Mouse (Mus musculus) myocyte (in vitro differentiated cells): ENCODE data around the gene Gm20388. TPM values are rescaled to one million over a fixed set of nuclear protein-coding genes. Genes with fewer than 3 reads are reported as not detected.

Source experiments
- H3K27me3 ChIP-seq: one replicate; pipeline ENCODE4 v1.6.1; 2011; ENCODE audit not compliant: control insufficient read depth, insufficient read depth, insufficient read length
- H3K36me3 ChIP-seq: one replicate; pipeline ENCODE4 v1.6.1; 2011; ENCODE audit not compliant: control insufficient read depth, insufficient read depth
- H3K4me2 ChIP-seq: one replicate; pipeline ENCODE4 v1.6.1; 2011; ENCODE audit warnings: low read depth, control low read depth
- H3K4me3 ChIP-seq: one replicate; pipeline ENCODE4 v1.5.1; 2011; ENCODE audit warnings: mild to moderate bottlenecking, control low read depth, moderate library complexity
- H3K79me2 ChIP-seq: one replicate; pipeline ENCODE4 v1.6.1; 2011; ENCODE audit not compliant: control insufficient read depth, insufficient read depth
- H3ac ChIP-seq: one replicate; pipeline ENCODE4 v1.6.1; 2011; ENCODE audit not compliant: control insufficient read depth, insufficient read length
- CEBPB ChIP-seq: IDR thresholded peaks from 2 replicates; pipeline ENCODE4 v1.6.1; 2011; ENCODE audit warnings: mild to moderate bottlenecking, moderate library complexity; ENCODE audit not compliant: poor library complexity, insufficient read depth, severe bottlenecking
- E2F4 ChIP-seq: IDR thresholded peaks from one replicate; pipeline ENCODE4 v1.6.1; 2011; ENCODE audit warnings: mild to moderate bottlenecking, control low read depth, moderate library complexity; ENCODE audit not compliant: insufficient read depth
- MAX ChIP-seq: IDR thresholded peaks from one replicate; pipeline ENCODE4 v1.6.1; 2011; ENCODE audit warnings: low read depth, mild to moderate bottlenecking, control low read depth
- MYOD1 ChIP-seq, 3 experiments: IDR thresholded peaks; one replicate each; pipeline ENCODE4 v1.6.1; 2011; ENCODE audit warnings: control low read depth in 2 of 3, low read depth in 2 of 3, mild to moderate bottlenecking in 2 of 3, moderate library complexity in 1 of 3; ENCODE audit not compliant: insufficient read length in 2 of 3, control insufficient read depth in 1 of 3
- MYOG ChIP-seq, 3 experiments: IDR thresholded peaks; one replicate each; pipeline ENCODE4 v1.6.1; 2011; ENCODE audit warnings: control low read depth in 2 of 3, low read depth in 2 of 3, mild to moderate bottlenecking in 2 of 3; ENCODE audit not compliant: insufficient read length in 2 of 3, control insufficient read depth in 1 of 3, insufficient read depth in 1 of 3
- POLR2A ChIP-seq: IDR thresholded peaks from one replicate; pipeline ENCODE4 v1.6.1; 2011; ENCODE audit warnings: low read depth, mild to moderate bottlenecking, control low read depth, moderate library complexity; ENCODE audit not compliant: insufficient read length
- POLR2AphosphoS2 ChIP-seq: IDR thresholded peaks from one replicate; pipeline ENCODE4 v1.6.1; 2011; ENCODE audit warnings: low read depth, control low read depth; ENCODE audit not compliant: insufficient read length
- REST ChIP-seq: IDR thresholded peaks from one replicate; pipeline ENCODE4 v1.6.1; 2011; ENCODE audit warnings: mild to moderate bottlenecking, control low read depth, moderate library complexity; ENCODE audit not compliant: insufficient read depth, insufficient read length
- SRF ChIP-seq: IDR thresholded peaks from one replicate; pipeline ENCODE4 v1.6.1; 2011; ENCODE audit warnings: low read depth; ENCODE audit not compliant: control insufficient read depth, insufficient read length
- TCF12 ChIP-seq: IDR thresholded peaks from one replicate; pipeline ENCODE4 v1.6.1; 2011; ENCODE audit warnings: mild to moderate bottlenecking, control low read depth; ENCODE audit not compliant: poor library complexity, insufficient read depth, severe bottlenecking
- TCF3 ChIP-seq: IDR thresholded peaks from one replicate; pipeline ENCODE4 v1.6.1; 2011; ENCODE audit warnings: low read depth, control low read depth; ENCODE audit not compliant: insufficient read length
- USF1 ChIP-seq: IDR thresholded peaks from one replicate; pipeline ENCODE4 v1.6.1; 2011; ENCODE audit warnings: low read depth, mild to moderate bottlenecking, control low read depth, moderate library complexity
- polyA plus RNA-seq: library from polyadenylated mRNA; unstranded; fragments of >200 nt; fragmentation: generic; extraction: Trizol; gene quantifications from one replicate; pipeline ENCODE4 v1.2.1, GENCODE M21; 2012; ENCODE audit warnings: missing spikeins

The Gm20388 gene
- polyA plus RNA-seq, 1 experiment, result 15.3 TPM

DNA sequence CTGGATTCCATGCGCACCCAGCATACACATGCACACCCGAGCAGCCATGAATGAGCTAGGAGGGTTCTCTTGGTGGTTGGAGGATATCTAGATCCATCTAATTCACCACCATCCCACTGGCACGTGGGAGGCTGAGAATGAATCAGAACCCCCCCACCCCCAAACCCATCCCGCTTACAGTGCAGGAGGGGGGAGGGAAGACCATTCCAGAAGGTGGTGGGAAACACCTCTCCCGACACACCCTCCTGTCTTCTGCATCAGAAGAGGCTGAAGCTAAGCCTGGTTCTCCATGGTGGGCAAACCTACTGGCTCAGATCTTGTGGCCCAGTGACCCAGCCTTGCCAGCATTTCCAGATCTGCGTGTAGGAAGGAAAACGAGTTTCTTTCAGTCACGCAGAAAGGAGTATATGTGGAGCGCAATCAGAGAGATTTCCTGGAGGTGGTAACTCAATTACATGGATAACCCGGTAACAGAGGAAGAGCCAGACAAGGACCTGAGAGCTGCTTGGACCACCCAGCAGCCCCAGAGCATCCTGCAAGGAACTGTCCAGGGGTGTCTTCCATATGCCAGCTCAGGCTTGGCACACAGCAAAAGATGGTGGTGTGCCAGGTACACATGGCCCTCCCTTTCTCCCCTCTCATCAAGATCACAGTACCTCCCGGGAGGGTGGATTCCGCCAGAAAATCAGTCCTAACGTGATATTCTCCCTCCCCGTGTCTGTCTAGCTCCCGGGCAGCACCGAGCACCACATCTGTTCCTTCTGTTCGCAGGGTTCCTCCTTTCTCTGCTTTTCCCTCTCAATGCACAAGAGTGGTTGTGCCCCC, 2765.2 kb downstream of the Gm20388 start:
- no peaks in the 10 kb centered on the region for H3K79me2 ChIP-seq
- no peaks in the 10 kb centered on the region for H3K36me3 ChIP-seq
- no peak for TF ChIP-seq MAX
- TF ChIP-seq SRF, result no peak
- no peak for TF ChIP-seq TCF3
- no peak for TF ChIP-seq POLR2A
- TF ChIP-seq E2F4, result no peak
- no peak for TF ChIP-seq USF1
- TF ChIP-seq MYOG (IDR thresholded peaks at IDR 0.05; ENCODE audit: control insufficient read depth in 1 of 3, insufficient read depth in 1 of 3, insufficient read length in 2 of 3, low read depth in 2 of 3), result no peak
- no peak for TF ChIP-seq CEBPB
- TF ChIP-seq REST, result no peak
- TF ChIP-seq POLR2AphosphoS2, result no peak
- TF ChIP-seq MYOD1 (IDR thresholded peaks at IDR 0.05; ENCODE audit: control insufficient read depth in 1 of 3, insufficient read length in 2 of 3, low read depth in 2 of 3), result no peak
- no peak for TF ChIP-seq TCF12
- H3K27me3 ChIP-seq, result peaks cover 65% of the 10 kb centered on the region
- peak overlapping the region; percentile 72 for H3K4me2 ChIP-seq
- peak overlapping the region; percentile 27 for H3K4me3 ChIP-seq
- no peak overlapping the region for H3ac ChIP-seq

DNA sequence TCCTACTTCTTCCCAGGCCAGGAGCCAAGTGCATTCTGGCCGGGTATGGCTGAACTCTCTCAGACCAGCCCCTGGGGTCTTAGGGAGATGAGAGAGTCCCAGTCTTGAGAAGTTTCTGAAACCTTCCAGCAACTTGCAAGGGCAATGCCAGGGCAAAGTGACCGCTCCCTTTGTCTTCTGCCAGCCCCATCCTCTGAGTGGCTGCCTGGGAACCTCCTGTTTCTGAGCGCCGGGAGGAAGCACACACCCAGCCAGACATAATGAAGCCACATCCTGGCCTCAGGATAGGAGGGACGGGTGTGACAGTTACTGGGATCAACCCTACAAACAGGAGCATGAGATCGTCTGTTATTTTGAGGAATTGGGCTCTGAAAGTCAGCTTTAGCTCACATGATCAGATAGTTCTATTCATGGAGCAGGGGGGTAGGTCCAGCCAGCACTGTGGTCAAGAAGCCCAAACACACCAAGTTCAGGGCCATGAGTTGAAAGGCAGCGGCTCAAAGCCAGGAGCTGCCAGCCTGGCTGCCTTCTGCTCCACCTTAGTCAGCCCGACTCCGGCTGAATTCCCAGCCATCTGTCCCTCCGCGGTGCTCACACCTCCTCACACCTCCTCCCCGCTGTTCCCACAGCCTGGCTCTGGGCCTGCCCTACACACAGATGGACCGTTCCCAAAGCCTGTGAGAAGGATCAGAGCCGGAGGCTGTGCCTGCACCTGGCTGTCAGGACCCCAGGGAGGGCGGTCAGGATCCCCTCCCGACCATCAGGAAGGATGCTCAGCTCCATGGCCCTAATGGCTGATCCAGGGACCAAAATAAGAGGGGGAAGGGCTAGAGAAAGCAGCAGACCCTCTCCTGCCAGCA, 2766.2 kb downstream of the Gm20388 start:
- no peaks in the 10 kb centered on the region for H3K79me2 ChIP-seq
- peak overlapping the region; percentile 72 for H3K4me2 ChIP-seq
- no peaks in the 10 kb centered on the region for H3K36me3 ChIP-seq
- peak overlapping the region; percentile 27 for H3K4me3 ChIP-seq
- H3K27me3 ChIP-seq, result peaks cover 62% of the 10 kb centered on the region
- no peak for TF ChIP-seq TCF12
- TF ChIP-seq MAX, result no peak
- peak; percentile 23 for TF ChIP-seq POLR2AphosphoS2
- TF ChIP-seq MYOD1 (IDR thresholded peaks at IDR 0.05; ENCODE audit: control insufficient read depth in 1 of 3, insufficient read length in 2 of 3, low read depth in 2 of 3), result peak in 2 of 3 experiments; percentile 64 to 84
- TF ChIP-seq MYOG (IDR thresholded peaks at IDR 0.05; ENCODE audit: control insufficient read depth in 1 of 3, insufficient read depth in 1 of 3, insufficient read length in 2 of 3, low read depth in 2 of 3), result peak; percentile 63 to 89 (median 73)
- TF ChIP-seq CEBPB, result no peak
- TF ChIP-seq POLR2A, result peak; percentile 29
- TF ChIP-seq REST, result no peak
- TF ChIP-seq SRF, result no peak
- TF ChIP-seq USF1, result peak; percentile 17
- TF ChIP-seq TCF3, result no peak
- no peak overlapping the region for H3ac ChIP-seq

GRCm38 (mm10) chr8:122677481-122678021, 2766.9 kb downstream of the Gm20388 start:
- no peaks in the 10 kb centered on the region for H3K36me3 ChIP-seq
- H3K4me3 ChIP-seq, result peak overlapping the region; percentile 27
- TF ChIP-seq E2F4 (no peak), MYOD1 (IDR thresholded peaks at IDR 0.05; ENCODE audit: control insufficient read depth in 1 of 3, insufficient read length in 2 of 3, low read depth in 2 of 3) (no peak), TCF12 (no peak), CEBPB (no peak), TCF3 (no peak), MAX (no peak), REST (no peak), MYOG (IDR thresholded peaks at IDR 0.05; ENCODE audit: control insufficient read depth in 1 of 3, insufficient read depth in 1 of 3, insufficient read length in 2 of 3, low read depth in 2 of 3) (no peak), SRF (no peak), POLR2A (no peak), USF1 (no peak), POLR2AphosphoS2 (no peak)
- peak overlapping the region; percentile 22 for H3ac ChIP-seq
- peaks cover 62% of the 10 kb centered on the region for H3K27me3 ChIP-seq
- H3K4me2 ChIP-seq, result peak overlapping the region; percentile 72
- H3K79me2 ChIP-seq, result no peaks in the 10 kb centered on the region

GRCm38 (mm10) chr8:122678061-122678895, 2767.6 kb downstream of the Gm20388 start:
- Histone ChIP-seq H3ac (peak overlapping the region; percentile 22), H3K36me3 (no peaks in the 10 kb centered on the region), H3K4me2 (peak overlapping the region; percentile 72), H3K27me3 (peaks cover 62% of the 10 kb centered on the region), H3K79me2 (no peaks in the 10 kb centered on the region), H3K4me3 (peak overlapping the region; percentile 27)
- TF ChIP-seq E2F4 (no peak), CEBPB (no peak), USF1 (no peak), MYOD1 (IDR thresholded peaks at IDR 0.05; ENCODE audit: control insufficient read depth in 1 of 3, insufficient read length in 2 of 3, low read depth in 2 of 3) (peak in 1 of 3 experiments; percentile 52), SRF (no peak), TCF3 (no peak), POLR2A (no peak), TCF12 (no peak), POLR2AphosphoS2 (no peak), MAX (no peak), MYOG (IDR thresholded peaks at IDR 0.05; ENCODE audit: control insufficient read depth in 1 of 3, insufficient read depth in 1 of 3, insufficient read length in 2 of 3, low read depth in 2 of 3) (peak in 1 of 3 experiments; percentile 41)
